Mouse (Mus musculus) gonadal fat pad, adult 2 months (tissue): ENCODE data around the gene Eif3k. TPM values are rescaled to one million over a fixed set of nuclear protein-coding genes. Genes with fewer than 3 reads are reported as not detected.

Experiments used
- DNase-seq: peaks from one replicate; pipeline ENCODE4 v3.0.0-alpha.2; 2012; ENCODE audit warnings: low read depth
- polyA plus RNA-seq: library from polyadenylated mRNA; depleted of rRNA; stranded (reverse); fragments of >200 nt; gene quantifications from 2 replicates; pipeline ENCODE4 v1.2.3, GENCODE M21; 2012

Eif3k gene
- polyA plus RNA-seq, 1 experiment: 336 TPM

DNA sequence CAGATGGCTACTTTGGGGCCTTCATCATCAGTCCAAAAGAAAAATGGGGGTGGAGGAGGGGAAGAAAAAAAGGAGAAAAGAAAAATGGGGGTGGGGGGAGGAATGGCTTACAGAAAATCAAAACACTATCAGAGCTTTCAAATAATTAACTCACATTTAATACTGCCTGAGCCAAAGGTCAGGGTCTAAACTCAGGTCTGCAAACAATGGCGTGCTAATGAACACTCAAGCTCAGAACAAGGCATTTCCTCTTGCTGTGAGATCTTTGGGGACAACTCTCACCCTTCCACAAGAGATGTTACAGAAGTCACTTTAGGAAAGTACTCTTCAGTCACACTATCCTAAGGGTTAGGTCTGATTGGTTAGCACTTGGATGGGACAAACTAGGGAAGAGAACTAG lies 22.9 kb downstream of the Eif3k start:
- DNase-seq: no peak

- DNase-seq: no peak
Measured at GRCm38 (mm10) chr7:28957997-28958725, 23.5 kb downstream of the Eif3k start.

- DNase-seq: no peak
Measured at GRCm38 (mm10) chr7:28957286-28957685, 24.4 kb downstream of the Eif3k start.

- no peak for DNase-seq
Measured at GRCm38 (mm10) chr7:28956270-28956669, 25.4 kb downstream of the Eif3k start.

- DNase-seq: no peak
Measured at GRCm38 (mm10) chr7:28955295-28955897, 26.3 kb downstream of the Eif3k start.

- DNase-seq: no peak
Measured at GRCm38 (mm10) chr7:28954773-28955172, 26.9 kb downstream of the Eif3k start.

- DNase-seq: no peak
Measured at GRCm38 (mm10) chr7:28953476-28954376, 27.9 kb downstream of the Eif3k start.

- DNase-seq: no peak
Measured at GRCm38 (mm10) chr7:28952786-28953185, 28.9 kb downstream of the Eif3k start.

GRCm38 (mm10) chr7:28951764-28952163 lies 29.9 kb downstream of the Eif3k start:
- no peak for DNase-seq

GRCm38 (mm10) chr7:28950346-28951037 lies 31.2 kb downstream of the Eif3k start:
- DNase-seq: no peak

DNA sequence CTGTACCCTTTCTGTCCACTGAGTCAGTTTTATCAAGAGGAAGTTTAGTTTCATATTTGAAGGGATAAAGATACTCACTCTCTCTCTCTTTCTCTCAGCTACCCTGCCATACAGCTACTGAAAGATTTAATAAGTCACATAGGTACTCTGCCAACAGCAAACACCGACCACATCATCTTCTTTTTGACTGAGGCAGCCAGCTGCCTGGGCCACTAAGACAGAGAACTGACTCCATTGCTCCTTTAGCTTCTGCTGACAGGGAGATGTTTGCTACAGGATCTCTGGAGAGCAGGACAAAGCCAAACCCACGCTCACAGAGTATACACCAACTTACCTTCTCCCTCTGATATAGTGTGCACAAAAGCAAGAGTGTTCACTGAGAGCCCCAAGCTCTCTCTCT lies 32.4 kb downstream of the Eif3k start:
- DNase-seq: no peak

- DNase-seq: no peak
Measured at GRCm38 (mm10) chr7:28948746-28949145, 32.9 kb downstream of the Eif3k start.

GRCm38 (mm10) chr7:28946271-28946610 lies 35.4 kb downstream of the Eif3k start:
- DNase-seq: no peak

DNA sequence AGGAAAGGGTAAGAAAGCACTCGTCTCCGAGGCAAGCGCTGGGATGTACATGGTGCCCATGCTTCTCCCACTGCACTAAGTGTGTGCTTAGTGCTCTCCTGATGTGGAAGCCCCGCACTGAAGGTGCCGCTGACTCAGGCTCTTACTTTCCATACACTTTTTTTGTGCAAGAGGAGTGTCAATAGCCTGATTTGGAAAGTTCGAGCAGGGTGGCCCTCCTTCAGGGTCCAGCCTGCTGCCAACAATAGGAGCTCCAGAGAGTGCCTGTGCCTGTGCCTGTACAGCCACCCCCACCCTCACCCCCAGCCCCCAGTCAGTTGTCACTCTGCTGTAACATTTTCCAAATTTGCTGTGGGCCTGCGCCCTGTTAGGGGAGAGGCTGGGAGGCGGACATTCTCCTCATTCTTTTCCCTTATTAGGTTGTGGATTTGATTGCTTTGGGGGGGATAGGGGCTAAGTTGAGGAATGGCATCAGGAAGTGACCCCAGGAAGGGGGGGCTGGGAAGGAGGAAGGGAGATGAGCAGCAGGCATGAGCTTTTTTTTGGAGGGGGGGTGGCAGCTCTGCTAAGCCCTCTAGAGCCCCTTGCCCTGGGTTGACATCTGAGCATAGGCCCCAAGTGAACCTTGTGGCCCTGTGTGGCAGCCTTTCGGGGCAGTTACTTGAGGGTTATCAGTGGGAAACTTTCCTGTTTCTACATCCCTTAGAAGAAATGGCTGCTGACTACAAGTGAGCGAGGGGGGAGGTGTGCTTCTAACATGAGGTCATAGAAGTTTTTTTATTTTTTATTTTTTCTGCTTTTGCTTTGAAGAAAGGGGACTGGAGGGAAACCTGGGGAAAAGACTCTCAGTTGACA lies 36.0 kb downstream of the Eif3k start:
- no peak for DNase-seq

DNA sequence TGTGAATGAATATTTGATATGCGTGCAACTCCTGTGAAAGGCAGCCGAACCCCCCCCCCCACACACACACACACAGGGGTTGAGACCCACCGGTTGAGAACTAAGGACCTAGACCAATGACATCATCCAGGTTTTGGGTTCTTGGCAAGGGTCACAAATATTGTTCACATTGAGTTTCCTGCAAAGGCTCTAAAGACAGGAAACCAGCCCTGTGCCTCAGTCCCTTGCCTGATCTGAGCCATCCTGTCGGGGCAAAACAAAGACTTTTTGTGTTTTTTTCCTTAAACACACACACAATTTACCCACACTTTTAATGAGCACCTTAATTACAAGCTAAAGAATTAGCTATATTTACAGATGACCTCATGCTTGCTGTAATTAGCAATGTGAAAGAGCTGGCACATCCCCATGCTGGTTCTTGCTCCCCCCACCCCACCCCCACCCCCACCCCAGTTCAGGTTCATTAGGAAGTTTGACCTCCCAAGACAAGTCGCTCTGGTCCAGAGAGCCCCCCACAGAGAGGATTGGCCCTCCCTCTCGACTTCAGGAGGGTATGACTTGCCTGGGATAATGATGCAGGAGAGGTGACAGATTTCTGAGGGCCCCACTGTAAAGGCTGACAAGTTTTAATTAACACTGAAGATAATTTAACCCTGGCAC lies 36.8 kb downstream of the Eif3k start:
- no peak for DNase-seq

GRCm38 (mm10) chr7:28943451-28944180 lies 38.0 kb downstream of the Eif3k start:
- DNase-seq: no peak

DNA sequence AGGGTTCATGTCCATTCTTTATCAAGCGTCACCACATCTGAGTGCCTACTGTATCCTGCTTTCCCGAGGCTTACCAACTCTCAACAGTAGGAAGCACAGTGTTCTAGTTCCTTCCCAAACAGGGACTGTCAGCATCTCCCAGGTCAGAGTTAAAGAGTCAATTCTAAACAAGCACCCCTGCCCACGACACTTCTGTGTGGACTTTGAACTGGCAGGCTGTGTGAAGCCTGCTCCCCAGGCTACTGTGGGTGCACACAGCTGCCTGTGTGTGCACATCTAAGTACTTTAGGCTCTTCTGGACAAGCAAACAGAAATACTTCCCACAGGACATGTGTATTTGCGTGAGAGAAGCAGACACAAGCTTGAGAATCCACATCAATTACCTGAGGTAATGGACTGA lies 40.1 kb downstream of the Eif3k start:
- no peak for DNase-seq

GRCm38 (mm10) chr7:28941129-28941528 lies 40.5 kb downstream of the Eif3k start:
- DNase-seq: no peak

DNA sequence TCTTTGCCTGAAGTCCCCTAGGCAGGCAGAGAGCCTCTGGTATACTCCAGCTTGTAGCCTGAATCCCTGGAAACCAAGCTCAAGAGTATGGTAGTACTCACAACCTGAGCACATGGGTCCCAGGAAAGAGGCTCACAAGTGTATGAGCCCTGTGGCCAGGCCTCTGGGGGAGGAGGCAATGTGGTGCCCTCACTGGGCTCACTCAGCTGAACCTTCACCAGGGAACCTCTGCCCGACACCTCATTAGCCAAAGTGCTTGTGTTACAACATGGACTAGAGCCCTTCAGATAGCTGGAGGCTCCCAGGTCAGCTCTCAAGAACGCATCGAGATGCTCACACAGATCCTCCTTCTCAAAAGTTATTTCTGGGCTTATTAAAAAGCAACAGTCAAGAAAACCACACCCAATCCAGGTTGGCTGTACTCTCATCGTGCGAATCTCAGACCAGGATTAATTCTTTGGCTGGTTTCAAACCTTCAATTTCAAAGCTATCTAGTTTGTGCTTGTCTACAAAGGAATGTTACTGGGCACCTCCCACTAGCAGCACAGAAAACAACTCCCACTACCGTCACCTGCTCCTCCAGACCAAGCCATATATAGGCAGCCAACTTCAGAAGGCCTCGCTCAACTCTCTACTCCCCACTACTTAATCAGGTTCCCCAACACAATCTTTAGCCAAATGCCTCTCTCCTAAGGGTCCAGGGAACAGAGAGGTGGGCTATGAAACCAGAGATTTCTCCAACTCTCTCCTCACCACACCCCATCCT lies 42.1 kb downstream of the Eif3k start:
- peak; percentile 89 for DNase-seq
